Mouse (Mus musculus): ENCODE measurements around the gene Plekhg3. TPM values are rescaled to one million over a fixed set of nuclear protein-coding genes. Genes with fewer than 3 reads are reported as not detected.

Gene Plekhg3
- polyA plus RNA-seq, 1 experiment from 2014 or later, result 24.8 TPM

GRCm38 (mm10) chr12:76619847-76620246 is 89.2 kb downstream of the Plekhg3 start:
- Histone ChIP-seq H3K27me3 (ENCODE audit: insufficient read depth, low read length) (no peaks in the 10 kb centered on the region), H3K36me3 (ENCODE audit: insufficient read depth, low read length) (no peaks in the 10 kb centered on the region), H3K9me3 (ENCODE audit: low read length) (no peaks in the 10 kb centered on the region), H3K4me1 (ENCODE audit: insufficient read depth, low read length) (peaks cover 6% of the 10 kb centered on the region; the same call in 1 of the 2 replicates), H3K4me2 (replicated peaks; ENCODE audit: low read depth, low read length) (no peak overlapping the region), H3K9ac (replicated peaks; ENCODE audit: low read length) (no peak overlapping the region), H3K4me3 (ENCODE audit: low read length) (no peak overlapping the region), H3K27ac (ENCODE audit: low read length) (no peak overlapping the region)
- ATAC-seq (ENCODE audit: low FRiP score, low TSS enrichment), result no peak; the same call in 1 of the 2 replicates
- WGBS, result 64% methylated on average over 5 of the region's 5 CpGs

DNA sequence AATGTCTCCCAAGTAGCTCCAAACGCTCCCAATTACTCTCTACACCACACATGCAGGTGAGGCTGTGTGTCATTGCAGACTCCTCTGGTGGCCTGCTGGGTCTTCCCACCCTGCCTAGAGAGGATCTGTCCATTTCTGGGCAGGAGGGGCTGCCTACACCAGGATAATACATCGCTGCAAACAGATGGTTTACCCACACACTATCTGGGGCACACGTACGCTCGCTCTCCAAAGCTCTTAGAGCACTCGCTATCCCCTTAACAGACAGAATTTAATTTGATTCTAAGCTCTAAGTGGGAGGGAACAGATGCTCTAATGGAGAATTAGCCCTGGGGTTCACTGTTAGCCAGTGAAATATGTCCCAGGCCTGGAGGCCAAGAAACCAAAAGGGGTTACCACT is 92.7 kb downstream of the Plekhg3 start:
- 76% methylated on average over 6 of the region's 6 CpGs for WGBS
- no peaks in the 10 kb centered on the region for H3K27me3 ChIP-seq (ENCODE audit: insufficient read depth, low read length)
- no peak overlapping the region for H3K4me2 ChIP-seq (replicated peaks; ENCODE audit: low read depth, low read length)
- H3K27ac ChIP-seq (ENCODE audit: low read length), result no peak overlapping the region
- no peaks in the 10 kb centered on the region for H3K36me3 ChIP-seq (ENCODE audit: insufficient read depth, low read length)
- H3K9ac ChIP-seq (replicated peaks; ENCODE audit: low read length), result no peak overlapping the region
- H3K4me3 ChIP-seq (ENCODE audit: low read length), result no peak overlapping the region
- no peaks in the 10 kb centered on the region for H3K4me1 ChIP-seq (ENCODE audit: insufficient read depth, low read length)
- no peak for ATAC-seq (ENCODE audit: low FRiP score, low TSS enrichment)
- H3K9me3 ChIP-seq (ENCODE audit: low read length), result no peaks in the 10 kb centered on the region

Small RNA genes lying within 50 kb of the gene (microRNA-seq; reads per million reads assigned to microRNA genes)
- not detected for gene Mir5135

Other genes with a start within 250 kb of the Plekhg3 start
- gene Akap5, start 206.0 kb upstream of the Plekhg3 start, polyA plus RNA-seq (2015; fragmentation: Nextera tagmentation; extraction: Ambion mirVana), result 1.4 and 1.9 TPM in 2 replicates
- 14.0 and 15.2 TPM in 2 replicates for gene Zbtb25, start 161.3 kb upstream of the Plekhg3 start, polyA plus RNA-seq (2015; fragmentation: Nextera tagmentation; extraction: Ambion mirVana)
- gene Zbtb1, start 160.6 kb upstream of the Plekhg3 start, polyA plus RNA-seq (2015; fragmentation: Nextera tagmentation; extraction: Ambion mirVana), result 10.0 and 10.5 TPM in 2 replicates
- 11.0 and 12.5 TPM in 2 replicates for gene Hspa2, start 126.7 kb upstream of the Plekhg3 start, polyA plus RNA-seq (2015; fragmentation: Nextera tagmentation; extraction: Ambion mirVana)
- 4.0 and 4.3 TPM in 2 replicates for gene Ppp1r36, start 113.4 kb upstream of the Plekhg3 start, polyA plus RNA-seq (2015; fragmentation: Nextera tagmentation; extraction: Ambion mirVana)
- 1.00 and 1.2 TPM in 2 replicates for gene Sptb, start 179.7 kb downstream of the Plekhg3 start, polyA plus RNA-seq (2015; fragmentation: Nextera tagmentation; extraction: Ambion mirVana)
- 134 and 149 TPM in 2 replicates for gene Churc1, start 234.6 kb downstream of the Plekhg3 start, polyA plus RNA-seq (2015; fragmentation: Nextera tagmentation; extraction: Ambion mirVana)
- 42.9 and 46.7 TPM in 2 replicates for gene Fntb, start 234.7 kb downstream of the Plekhg3 start, polyA plus RNA-seq (2015; fragmentation: Nextera tagmentation; extraction: Ambion mirVana)

All from kidney, embryonic 16.5 days (tissue).